Mouse (Mus musculus) forebrain, postnatal 0 days (tissue): ENCODE results near the gene Zw10. TPM values are rescaled to one million over a fixed set of nuclear protein-coding genes. Genes with fewer than 3 reads are reported as not detected.

Experiments
- ATAC-seq: fragments of 200-750 bp; cut with Nextera tagmentation; 2 replicates; pipeline ENCODE4 v1.8.0; 2017; ENCODE audit warnings: mild to moderate bottlenecking, moderate library complexity
- DNase-seq: peaks from one replicate; pipeline ENCODE4 v3.0.0-alpha.2; 2015
- H3K27ac ChIP-seq: fragments of 300-500 bp; sonication (generic); 2 replicates; pipeline ENCODE4 v1.5.1; 2014; ENCODE audit warnings: low read depth, mild to moderate bottlenecking, antibody characterized with exemption, low read length, moderate library complexity, mixed read lengths
- H3K27me3 ChIP-seq: fragments of 300-500 bp; sonication (generic); 2 replicates; pipeline ENCODE4 v1.6.1; 2014; ENCODE audit warnings: mild to moderate bottlenecking, low read length, mixed read lengths; ENCODE audit not compliant: insufficient read depth
- H3K36me3 ChIP-seq: fragments of 300-500 bp; sonication (generic); 2 replicates; pipeline ENCODE4 v1.6.1; 2014; ENCODE audit warnings: mild to moderate bottlenecking, moderate library complexity; ENCODE audit not compliant: insufficient read depth
- H3K4me1 ChIP-seq: fragments of 300-500 bp; sonication (generic); 2 replicates; pipeline ENCODE4 v1.6.1; 2014; ENCODE audit warnings: antibody characterized with exemption; ENCODE audit not compliant: insufficient read depth
- H3K4me2 ChIP-seq: fragments of 300-500 bp; sonication (generic); 2 replicates; pipeline ENCODE4 v1.6.1; 2014; ENCODE audit warnings: low read depth, mild to moderate bottlenecking, moderate library complexity
- H3K4me3 ChIP-seq: fragments of 300-500 bp; sonication (generic); 2 replicates; pipeline ENCODE4 v1.5.1; 2014; ENCODE audit warnings: low read depth, low read length, mixed read lengths
- H3K9ac ChIP-seq: fragments of 300-500 bp; sonication (generic); 2 replicates; pipeline ENCODE4 v1.6.1; 2014; ENCODE audit warnings: mild to moderate bottlenecking
- H3K9me3 ChIP-seq: fragments of 300-500 bp; sonication (generic); 2 replicates; pipeline ENCODE4 v1.6.1; 2016; ENCODE audit warnings: low read length
- CTCF ChIP-seq: sonication (generic); IDR thresholded peaks from 2 replicates; pipeline ENCODE4 v1.5.1; 2016; ENCODE audit warnings: antibody characterized with exemption, control low read depth, low read depth
- WGBS: fragments of 180-500 bp; shearing (Covaris S2); extraction: QIAGEN DNeasy Blood & Tissue Kit; methylation state at CpG from one replicate; pipeline ENCODE4 v1.1.7; 2014; 5-methylcytosine and 5-hydroxymethylcytosine counted together
- polyA plus RNA-seq: library from polyadenylated mRNA; unstranded; fragments of >200 nt; fragmentation: Nextera tagmentation; extraction: Ambion mirVana; gene quantifications from 2 replicates; pipeline ENCODE4 v1.2.1, GENCODE M21; 2015
- total RNA-seq: library from RNA; depleted of rRNA; stranded (reverse); fragments of >200 nt; gene quantifications from 2 replicates; pipeline ENCODE4 v1.2.3, GENCODE M21; 2014

The Zw10 gene
- total and polyA plus RNA-seq, 2 experiments from 2014 or later = 16.1 to 18.6 TPM

- H3K9me3 ChIP-seq = no peaks in the 10 kb centered on the region
- H3K9ac ChIP-seq = no peak overlapping the region
- peak; percentile 76 for DNase-seq
- WGBS = 12% methylated on average over 5 of the region's 5 CpGs
- no peak overlapping the region for H3K27ac ChIP-seq
- TF ChIP-seq CTCF = peak; percentile 83
- ATAC-seq = peak; percentile 25; the same call in 1 of the 2 replicates
- 0 out of 2 replicates have a peak, but pooled peaks cover 3% of the 10 kb centered on the region for H3K4me1 ChIP-seq
- no peak overlapping the region for H3K4me3 ChIP-seq
- no peaks in the 10 kb centered on the region for H3K27me3 ChIP-seq
- H3K4me2 ChIP-seq = no peak overlapping the region
- H3K36me3 ChIP-seq = no peaks in the 10 kb centered on the region
Observed at GRCm38 (mm10) chr9:49051349-49051748, 4.1 kb upstream of the Zw10 start.

- Histone ChIP-seq H3K27me3 (no peaks in the 10 kb centered on the region), H3K27ac (no peak overlapping the region), H3K9me3 (no peaks in the 10 kb centered on the region), H3K4me1 (peaks cover 3% of the 10 kb centered on the region; the same call in 1 of the 2 replicates), H3K36me3 (no peaks in the 10 kb centered on the region), H3K4me3 (no peak overlapping the region), H3K4me2 (no peak overlapping the region), H3K9ac (no peak overlapping the region)
- no peak for DNase-seq
- ATAC-seq = no peak
- WGBS = 87% methylated on average over 3 of the region's 3 CpGs
- TF ChIP-seq CTCF = no peak
Observed at GRCm38 (mm10) chr9:49054028-49054427, 1.4 kb upstream of the Zw10 start.

DNA sequence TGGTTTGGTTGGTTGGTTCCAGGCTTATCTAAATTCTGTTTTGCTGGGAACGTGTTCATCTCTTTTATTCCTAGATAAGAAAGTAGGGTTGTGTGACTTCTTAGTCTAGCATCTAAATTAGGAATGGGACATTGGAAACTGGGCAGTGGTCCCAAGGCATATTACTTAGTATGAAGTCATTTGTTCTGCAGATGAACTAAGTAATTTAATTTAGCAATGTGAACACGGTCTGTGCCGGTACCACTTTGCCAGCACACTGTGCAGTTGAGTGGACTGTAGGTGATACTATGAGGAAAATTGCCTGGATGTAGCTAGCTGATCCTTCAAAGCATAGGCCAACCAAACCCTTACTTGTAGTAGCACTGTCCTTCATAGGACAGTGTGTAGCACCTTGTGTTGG is 21.4 kb downstream of the Zw10 start:
- no peak for TF ChIP-seq CTCF
- Histone ChIP-seq H3K9ac (no peak overlapping the region), H3K4me3 (no peak overlapping the region), H3K4me2 (no peak overlapping the region), H3K9me3 (no peaks in the 10 kb centered on the region), H3K27ac (no peak overlapping the region), H3K36me3 (peaks cover 68% of the 10 kb centered on the region), H3K4me1 (no peaks in the 10 kb centered on the region), H3K27me3 (no peaks in the 10 kb centered on the region)
- ATAC-seq = no peak
- no peak for DNase-seq
- WGBS = 95% methylated on average over 3 of the region's 3 CpGs

GRCm38 (mm10) chr9:49081107-49081506 is 25.7 kb downstream of the Zw10 start, which contains the start of gene Tmprss5:
TSS of gene Tmprss5 (plus strand) at chr9:49081260.
- Histone ChIP-seq H3K4me2 (no peak within 1 kb of the TSS), H3K9ac (no peak within 1 kb of the TSS), H3K4me1 (no peaks in the 10 kb centered on the region), H3K4me3 (no peak within 1 kb of the TSS), H3K36me3 (peaks cover 34% of the 10 kb centered on the region), H3K27ac (no peak within 1 kb of the TSS), H3K9me3 (no peaks in the 10 kb centered on the region), H3K27me3 (no peaks in the 10 kb centered on the region)
- TF ChIP-seq CTCF = no peak
- peak; percentile 8 for DNase-seq
- ATAC-seq = 0 out of 2 replicates have a peak, but pooled peaks have one; percentile 16
- WGBS = 53% methylated on average over 5 of the region's 5 CpGs

DNA sequence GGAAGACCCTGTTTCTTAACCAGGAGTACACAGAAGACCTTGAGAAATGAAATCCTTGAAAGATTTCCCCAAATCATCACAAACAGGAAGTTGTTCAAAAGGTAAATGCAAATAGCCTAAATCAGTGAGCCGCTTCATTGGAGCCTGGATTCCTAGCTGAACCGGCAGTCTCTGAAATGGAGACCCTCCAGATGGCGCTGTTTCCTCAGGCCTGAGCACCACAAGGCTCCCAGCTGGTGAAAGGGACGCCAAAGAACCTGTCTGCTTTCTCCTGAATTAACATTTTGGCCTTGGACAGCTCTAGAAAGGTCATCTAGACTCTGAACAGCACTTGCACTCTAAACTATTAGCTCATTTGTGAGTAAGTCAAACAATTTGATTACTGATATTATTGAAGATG is 26.1 kb downstream of the Zw10 start:
- ATAC-seq (peak; percentile 74), DNase-seq (peak; percentile 89)
- no peak overlapping the region for H3K27ac ChIP-seq
- no peaks in the 10 kb centered on the region for H3K4me1 ChIP-seq
- no peak overlapping the region for H3K4me3 ChIP-seq
- no peak overlapping the region for H3K9ac ChIP-seq
- no peaks in the 10 kb centered on the region for H3K27me3 ChIP-seq
- 10% methylated on average over 4 of the region's 4 CpGs for WGBS
- peak; percentile 96 for TF ChIP-seq CTCF
- peaks cover 34% of the 10 kb centered on the region for H3K36me3 ChIP-seq
- no peaks in the 10 kb centered on the region for H3K9me3 ChIP-seq
- H3K4me2 ChIP-seq = no peak overlapping the region

DNA sequence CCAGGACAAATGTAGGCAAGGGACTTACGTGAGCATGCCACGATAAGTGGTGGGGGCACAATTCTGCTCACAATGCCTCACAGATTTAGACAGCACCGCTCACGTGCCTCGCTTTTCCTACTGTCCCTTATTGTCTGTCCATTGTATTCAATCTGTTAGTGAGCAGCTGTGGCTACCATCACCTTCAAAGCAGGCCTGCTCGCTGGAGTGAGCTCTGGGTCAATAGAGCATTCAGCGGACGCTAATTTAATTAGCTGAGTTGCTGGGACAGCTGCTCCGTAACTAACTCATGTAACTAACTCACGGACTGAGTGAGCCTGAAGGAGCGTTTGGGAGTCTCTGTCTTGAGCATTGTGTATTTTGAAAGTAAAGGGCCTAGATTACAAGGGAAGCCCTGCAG is 31.9 kb downstream of the Zw10 start:
- ATAC-seq (no peak), DNase-seq (no peak)
- no peaks in the 10 kb centered on the region for H3K9me3 ChIP-seq
- H3K36me3 ChIP-seq = no peaks in the 10 kb centered on the region
- no peak overlapping the region for H3K27ac ChIP-seq
- H3K4me2 ChIP-seq = no peak overlapping the region
- H3K4me3 ChIP-seq = no peak overlapping the region
- no peaks in the 10 kb centered on the region for H3K27me3 ChIP-seq
- H3K9ac ChIP-seq = no peak overlapping the region
- 17% methylated on average over 11 of the region's 11 CpGs for WGBS
- no peak for TF ChIP-seq CTCF
- H3K4me1 ChIP-seq = no peaks in the 10 kb centered on the region

GRCm38 (mm10) chr9:49098871-49099270 is 43.5 kb downstream of the Zw10 start:
- H3K4me1 ChIP-seq = 0 out of 2 replicates have a peak, but pooled peaks cover 9% of the 10 kb centered on the region
- H3K9ac ChIP-seq = no peak overlapping the region
- ATAC-seq = no peak
- H3K9me3 ChIP-seq = no peaks in the 10 kb centered on the region
- TF ChIP-seq CTCF = no peak
- no peak for DNase-seq
- H3K27me3 ChIP-seq = no peaks in the 10 kb centered on the region
- H3K27ac ChIP-seq = no peak overlapping the region
- WGBS = 94% methylated on average over 3 of the region's 3 CpGs
- H3K4me2 ChIP-seq = no peak overlapping the region
- H3K4me3 ChIP-seq = no peak overlapping the region
- H3K36me3 ChIP-seq = no peaks in the 10 kb centered on the region
